Mouse (Mus musculus): ENCODE data around the gene Igf2bp1.

Igf2bp1 gene

DNA sequence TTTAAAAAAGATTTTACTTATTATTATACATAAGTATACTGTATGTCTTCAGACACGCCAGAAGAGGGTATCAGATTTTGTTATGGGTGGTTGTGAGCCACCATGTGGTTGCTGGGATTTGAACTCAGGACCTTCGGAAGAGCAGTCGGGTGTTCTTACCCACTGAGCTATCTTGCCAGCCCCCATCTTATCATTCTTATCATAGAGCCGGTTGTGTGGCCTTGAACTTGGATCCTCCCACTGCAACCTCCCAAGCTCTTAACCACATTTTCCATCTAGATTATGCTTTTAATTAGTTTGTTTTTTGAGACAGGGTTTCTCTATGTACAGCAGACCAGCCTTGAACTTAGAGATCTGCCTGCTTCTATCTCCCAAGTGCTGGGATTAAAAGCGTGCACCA is 31.8 kb upstream of the Igf2bp1 start:
- no peaks in the 10 kb centered on the region for H3K9me3 ChIP-seq (ENCODE audit: low read length)
- no peaks in the 10 kb centered on the region for H3K27me3 ChIP-seq (ENCODE audit: insufficient read depth, low read length)
- no peak overlapping the region for H3K4me3 ChIP-seq (replicated peaks; ENCODE audit: low read length)
- H3K4me1 ChIP-seq (replicated peaks; ENCODE audit: low read depth, low read length), result peaks cover 24% of the 10 kb centered on the region
- TF ChIP-seq CTCF (conservative IDR thresholded peaks at IDR 0.05; ENCODE audit: low read length) (no peak), POU5F1 (IDR thresholded peaks at IDR 0.05; ENCODE audit: borderline replicate concordance, low read length) (no peak), NANOG (IDR thresholded peaks at IDR 0.05; ENCODE audit: borderline replicate concordance, low read length) (no peak)
- H3K36me3 ChIP-seq (ENCODE audit: insufficient read depth, low read length), result peaks cover 45% of the 10 kb centered on the region

DNA sequence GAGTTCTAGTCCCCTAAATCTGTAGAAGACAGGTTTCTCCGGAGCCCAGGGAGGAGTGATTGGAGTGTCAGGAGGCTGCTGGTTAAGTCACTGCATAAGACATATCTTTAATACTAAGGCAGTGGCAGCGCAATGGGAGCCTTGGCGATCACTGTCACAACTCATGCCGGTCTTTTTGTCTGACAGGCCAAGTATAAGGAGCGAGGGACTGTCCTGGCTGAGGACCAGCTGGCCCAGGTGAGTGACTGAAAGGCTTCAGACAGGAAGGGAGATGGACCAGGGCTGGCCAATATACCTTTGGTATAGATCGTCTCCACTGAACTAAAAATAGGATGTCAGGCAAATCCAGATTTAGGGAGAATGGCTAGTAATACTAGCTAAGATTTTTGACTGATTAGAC is 29.4 kb upstream of the Igf2bp1 start:
- H3K27me3 ChIP-seq (ENCODE audit: insufficient read depth, low read length), result no peaks in the 10 kb centered on the region
- H3K9me3 ChIP-seq (ENCODE audit: low read length), result no peaks in the 10 kb centered on the region
- H3K4me1 ChIP-seq (replicated peaks; ENCODE audit: low read depth, low read length), result peaks cover 24% of the 10 kb centered on the region
- peaks cover 28% of the 10 kb centered on the region for H3K36me3 ChIP-seq (ENCODE audit: insufficient read depth, low read length)
- peak overlapping the region; percentile 95 for H3K4me3 ChIP-seq (replicated peaks; ENCODE audit: low read length)
- TF ChIP-seq POU5F1 (IDR thresholded peaks at IDR 0.05; ENCODE audit: borderline replicate concordance, low read length), result no peak
- TF ChIP-seq CTCF (conservative IDR thresholded peaks at IDR 0.05; ENCODE audit: low read length), result no peak
- no peak for TF ChIP-seq NANOG (IDR thresholded peaks at IDR 0.05; ENCODE audit: borderline replicate concordance, low read length)

DNA sequence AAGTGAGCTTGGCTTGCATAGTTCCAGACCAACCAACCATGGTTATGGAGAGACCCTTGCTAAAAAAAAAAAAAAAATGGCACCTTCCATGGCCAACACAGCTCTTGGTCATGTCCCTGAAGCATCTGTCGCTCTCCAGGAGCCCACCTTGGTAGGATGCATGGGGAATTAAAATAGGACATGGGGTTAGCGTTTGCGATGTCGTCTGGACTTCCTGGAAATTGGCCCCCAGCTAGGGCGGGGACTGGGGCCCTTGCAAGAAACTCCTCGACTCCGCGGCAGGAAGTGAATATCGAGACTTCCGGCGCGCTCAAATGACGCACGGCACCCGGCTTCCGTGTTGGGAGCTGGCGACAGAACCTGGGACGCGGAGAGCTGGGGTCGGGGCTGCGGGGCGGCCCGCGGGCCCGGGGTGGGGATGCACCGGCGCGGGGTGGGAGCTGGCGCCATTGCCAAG is 28.9 kb upstream of the Igf2bp1 start, which contains the start of gene Snf8:
TSS of gene Snf8 (plus strand) at position 290 of the 457 bp plus-strand sequence.
- H3K4me1 ChIP-seq (replicated peaks; ENCODE audit: low read depth, low read length), result peaks cover 24% of the 10 kb centered on the region
- H3K36me3 ChIP-seq (ENCODE audit: insufficient read depth, low read length), result peaks cover 28% of the 10 kb centered on the region
- H3K27me3 ChIP-seq (ENCODE audit: insufficient read depth, low read length), result 0 out of 2 replicates have a peak, but pooled peaks cover under 1% of the 10 kb centered on the region
- peak within 1 kb of the TSS; percentile 95 for H3K4me3 ChIP-seq (replicated peaks; ENCODE audit: low read length)
- no peak for TF ChIP-seq NANOG (IDR thresholded peaks at IDR 0.05; ENCODE audit: borderline replicate concordance, low read length)
- TF ChIP-seq CTCF (conservative IDR thresholded peaks at IDR 0.05; ENCODE audit: low read length), result no peak
- TF ChIP-seq POU5F1 (IDR thresholded peaks at IDR 0.05; ENCODE audit: borderline replicate concordance, low read length), result no peak
- H3K9me3 ChIP-seq (ENCODE audit: low read length), result no peaks in the 10 kb centered on the region

DNA sequence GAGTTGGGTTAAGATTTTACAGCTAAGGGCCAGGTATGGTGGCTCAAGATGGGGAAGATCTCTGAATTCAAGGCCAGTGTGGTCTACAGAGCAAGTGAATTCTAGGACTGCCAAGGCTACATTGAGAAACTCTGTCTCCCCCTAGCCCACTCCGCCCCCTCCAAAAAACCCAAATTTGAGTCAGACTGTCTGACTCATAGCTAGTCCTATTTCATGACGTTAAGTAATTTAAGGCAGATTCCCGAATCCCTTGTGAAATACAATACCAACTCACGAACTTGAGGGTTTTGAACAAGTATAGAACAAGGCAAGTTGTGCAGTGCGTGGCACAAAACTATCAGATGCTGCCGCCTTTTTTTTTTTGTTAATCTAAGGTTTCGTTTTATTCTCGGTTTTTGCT is 28.4 kb upstream of the Igf2bp1 start:
- Histone ChIP-seq H3K36me3 (ENCODE audit: insufficient read depth, low read length) (peaks cover 25% of the 10 kb centered on the region), H3K4me1 (replicated peaks; ENCODE audit: low read depth, low read length) (peaks cover 24% of the 10 kb centered on the region), H3K27me3 (ENCODE audit: insufficient read depth, low read length) (0 out of 2 replicates have a peak, but pooled peaks cover 5% of the 10 kb centered on the region), H3K4me3 (replicated peaks; ENCODE audit: low read length) (peak overlapping the region; percentile 95), H3K9me3 (ENCODE audit: low read length) (no peaks in the 10 kb centered on the region)
- TF ChIP-seq NANOG (IDR thresholded peaks at IDR 0.05; ENCODE audit: borderline replicate concordance, low read length), result no peak
- no peak for TF ChIP-seq CTCF (conservative IDR thresholded peaks at IDR 0.05; ENCODE audit: low read length)
- TF ChIP-seq POU5F1 (IDR thresholded peaks at IDR 0.05; ENCODE audit: borderline replicate concordance, low read length), result no peak

DNA sequence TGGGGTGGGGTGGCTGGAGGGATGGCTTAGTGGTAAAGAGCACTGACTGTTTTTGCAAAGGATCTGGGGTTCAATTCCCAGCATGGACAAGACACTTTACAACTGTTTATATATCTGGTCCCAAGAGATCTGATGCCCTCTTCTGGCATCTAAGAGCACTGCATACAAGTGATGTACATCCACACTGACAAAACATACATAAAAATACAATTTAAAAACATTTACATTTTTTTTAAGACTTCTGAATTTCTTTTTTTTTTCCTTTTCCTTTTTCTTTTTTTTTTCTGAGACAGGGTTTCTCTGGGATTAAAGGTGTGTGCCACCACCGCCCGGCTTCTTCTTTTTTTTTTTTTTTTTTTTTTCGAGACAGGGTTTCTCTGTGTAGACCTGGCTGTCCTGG is 27.5 kb upstream of the Igf2bp1 start:
- Histone ChIP-seq H3K4me1 (replicated peaks; ENCODE audit: low read depth, low read length) (peaks cover 27% of the 10 kb centered on the region), H3K36me3 (ENCODE audit: insufficient read depth, low read length) (peaks cover 16% of the 10 kb centered on the region), H3K4me3 (replicated peaks; ENCODE audit: low read length) (no peak overlapping the region), H3K27me3 (ENCODE audit: insufficient read depth, low read length) (0 out of 2 replicates have a peak, but pooled peaks cover 8% of the 10 kb centered on the region), H3K9me3 (ENCODE audit: low read length) (no peaks in the 10 kb centered on the region)
- TF ChIP-seq CTCF (conservative IDR thresholded peaks at IDR 0.05; ENCODE audit: low read length), result peak; percentile 69
- TF ChIP-seq POU5F1 (IDR thresholded peaks at IDR 0.05; ENCODE audit: borderline replicate concordance, low read length), result no peak

DNA sequence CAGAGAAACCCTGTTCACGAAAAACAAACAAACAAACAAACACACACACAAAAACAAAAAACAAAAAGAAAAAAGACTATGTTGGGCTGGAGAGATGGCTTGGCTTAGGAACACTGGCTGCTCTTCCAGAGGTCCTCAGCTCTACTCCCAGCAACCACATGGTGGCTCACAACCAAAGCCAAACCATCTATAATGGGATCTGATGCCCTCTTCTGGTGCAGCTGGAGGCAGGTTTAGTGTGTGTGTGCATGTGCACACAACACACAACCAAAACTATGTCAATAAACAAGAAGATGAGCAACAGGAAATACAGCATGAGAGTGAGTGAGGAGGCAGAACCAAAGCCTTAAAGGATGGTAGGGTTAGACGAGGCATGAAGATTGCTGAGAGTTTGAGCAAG is 26.0 kb upstream of the Igf2bp1 start:
- peaks cover 29% of the 10 kb centered on the region for H3K4me1 ChIP-seq (replicated peaks; ENCODE audit: low read depth, low read length)
- H3K4me3 ChIP-seq (replicated peaks; ENCODE audit: low read length), result no peak overlapping the region
- 0 out of 2 replicates have a peak, but pooled peaks cover 8% of the 10 kb centered on the region for H3K27me3 ChIP-seq (ENCODE audit: insufficient read depth, low read length)
- no peaks in the 10 kb centered on the region for H3K9me3 ChIP-seq (ENCODE audit: low read length)
- TF ChIP-seq POU5F1 (IDR thresholded peaks at IDR 0.05; ENCODE audit: borderline replicate concordance, low read length), result no peak
- TF ChIP-seq NANOG (IDR thresholded peaks at IDR 0.05; ENCODE audit: borderline replicate concordance, low read length), result no peak
- peak; percentile 30; the same call in 1 of the 2 replicates for TF ChIP-seq CTCF (conservative IDR thresholded peaks at IDR 0.05; ENCODE audit: low read length)
- peaks cover 4% of the 10 kb centered on the region; the same call in 1 of the 2 replicates for H3K36me3 ChIP-seq (ENCODE audit: insufficient read depth, low read length)

DNA sequence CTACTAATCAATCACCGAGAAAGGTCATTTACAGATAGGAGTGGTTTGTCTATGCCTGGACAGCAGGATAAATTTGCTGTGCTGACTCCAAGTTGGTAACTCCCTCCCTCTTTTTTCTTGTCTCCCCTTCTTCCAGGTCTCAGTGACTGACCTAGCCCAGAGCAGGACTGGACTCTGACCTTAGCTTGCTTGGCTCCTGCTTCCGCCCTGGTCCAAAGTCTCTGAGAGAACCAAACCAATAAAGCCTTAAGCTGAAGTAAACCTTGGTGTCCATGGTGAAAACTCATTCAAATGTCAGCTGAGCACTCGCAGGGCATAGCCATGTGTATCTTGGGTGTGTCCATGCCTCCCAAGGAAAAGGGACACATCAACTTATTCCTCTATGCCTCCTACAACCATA is 24.8 kb upstream of the Igf2bp1 start:
- H3K4me1 ChIP-seq (replicated peaks; ENCODE audit: low read depth, low read length), result peaks cover 23% of the 10 kb centered on the region
- no peaks in the 10 kb centered on the region for H3K9me3 ChIP-seq (ENCODE audit: low read length)
- no peak overlapping the region for H3K4me3 ChIP-seq (replicated peaks; ENCODE audit: low read length)
- H3K36me3 ChIP-seq (ENCODE audit: insufficient read depth, low read length), result no peaks in the 10 kb centered on the region
- 0 out of 2 replicates have a peak, but pooled peaks cover 8% of the 10 kb centered on the region for H3K27me3 ChIP-seq (ENCODE audit: insufficient read depth, low read length)
- TF ChIP-seq CTCF (conservative IDR thresholded peaks at IDR 0.05; ENCODE audit: low read length) (no peak), NANOG (IDR thresholded peaks at IDR 0.05; ENCODE audit: borderline replicate concordance, low read length) (no peak), POU5F1 (IDR thresholded peaks at IDR 0.05; ENCODE audit: borderline replicate concordance, low read length) (no peak)

DNA sequence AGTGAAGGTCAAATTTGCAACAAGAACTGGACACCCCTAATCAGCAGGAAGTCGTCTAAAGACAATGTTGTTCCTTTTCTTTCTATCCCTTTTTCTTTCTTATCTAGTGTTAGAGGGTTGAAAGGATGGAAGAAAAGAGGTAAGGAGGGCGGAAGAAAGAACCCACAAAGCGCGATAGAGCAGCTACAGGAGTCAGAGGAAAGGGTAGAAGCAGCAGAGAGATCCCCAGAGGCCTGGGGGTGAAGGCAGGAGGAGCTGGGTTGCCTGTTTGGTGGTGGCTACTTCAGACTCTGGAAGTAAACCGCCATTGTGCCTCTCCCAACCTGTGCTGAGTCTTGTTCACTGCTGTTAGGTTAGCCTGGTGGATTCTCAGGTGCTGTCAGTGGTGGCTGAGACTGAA is 22.4 kb upstream of the Igf2bp1 start:
- H3K4me3 ChIP-seq (replicated peaks; ENCODE audit: low read length), result no peak overlapping the region
- peaks cover 15% of the 10 kb centered on the region; the same call in 1 of the 2 replicates for H3K4me1 ChIP-seq (replicated peaks; ENCODE audit: low read depth, low read length)
- H3K9me3 ChIP-seq (ENCODE audit: low read length), result no peaks in the 10 kb centered on the region
- 0 out of 2 replicates have a peak, but pooled peaks cover 8% of the 10 kb centered on the region for H3K27me3 ChIP-seq (ENCODE audit: insufficient read depth, low read length)
- TF ChIP-seq CTCF (conservative IDR thresholded peaks at IDR 0.05; ENCODE audit: low read length) (no peak), NANOG (IDR thresholded peaks at IDR 0.05; ENCODE audit: borderline replicate concordance, low read length) (no peak), POU5F1 (IDR thresholded peaks at IDR 0.05; ENCODE audit: borderline replicate concordance, low read length) (no peak)
- no peaks in the 10 kb centered on the region for H3K36me3 ChIP-seq (ENCODE audit: insufficient read depth, low read length)

DNA sequence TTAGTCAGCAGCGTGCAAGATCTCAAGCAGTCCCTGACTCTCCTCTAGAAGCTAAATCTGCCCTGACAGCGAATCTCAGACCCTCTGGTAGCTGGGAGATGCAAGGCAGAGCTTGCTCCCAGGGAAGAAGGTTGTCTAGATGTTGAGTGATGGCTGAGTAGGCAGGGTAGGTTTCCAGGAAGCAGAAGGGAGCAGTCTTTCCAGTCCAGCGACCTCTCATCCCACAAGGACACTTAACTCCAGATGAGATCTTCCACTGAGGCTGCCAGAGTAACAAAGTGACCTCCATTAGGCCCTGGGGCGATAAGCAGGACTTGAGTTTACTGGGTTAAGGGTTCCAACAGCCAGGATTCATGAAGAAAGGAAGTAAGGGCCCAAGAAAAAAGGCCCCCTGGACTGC is 14.9 kb upstream of the Igf2bp1 start:
- Histone ChIP-seq H3K9me3 (ENCODE audit: low read length) (no peaks in the 10 kb centered on the region), H3K4me1 (replicated peaks; ENCODE audit: low read depth, low read length) (peaks cover 65% of the 10 kb centered on the region), H3K4me3 (replicated peaks; ENCODE audit: low read length) (peak overlapping the region; percentile 27; the same call in 1 of the 2 replicates), H3K36me3 (ENCODE audit: insufficient read depth, low read length) (no peaks in the 10 kb centered on the region), H3K27me3 (ENCODE audit: insufficient read depth, low read length) (no peaks in the 10 kb centered on the region)
- TF ChIP-seq POU5F1 (IDR thresholded peaks at IDR 0.05; ENCODE audit: borderline replicate concordance, low read length) (no peak), NANOG (IDR thresholded peaks at IDR 0.05; ENCODE audit: borderline replicate concordance, low read length) (no peak), CTCF (conservative IDR thresholded peaks at IDR 0.05; ENCODE audit: low read length) (no peak)

Data from E14TG2a.4 (cell line).